Comparison of ENCODE assay signal across 8 mouse cellular contexts in the genomic region with DNA sequence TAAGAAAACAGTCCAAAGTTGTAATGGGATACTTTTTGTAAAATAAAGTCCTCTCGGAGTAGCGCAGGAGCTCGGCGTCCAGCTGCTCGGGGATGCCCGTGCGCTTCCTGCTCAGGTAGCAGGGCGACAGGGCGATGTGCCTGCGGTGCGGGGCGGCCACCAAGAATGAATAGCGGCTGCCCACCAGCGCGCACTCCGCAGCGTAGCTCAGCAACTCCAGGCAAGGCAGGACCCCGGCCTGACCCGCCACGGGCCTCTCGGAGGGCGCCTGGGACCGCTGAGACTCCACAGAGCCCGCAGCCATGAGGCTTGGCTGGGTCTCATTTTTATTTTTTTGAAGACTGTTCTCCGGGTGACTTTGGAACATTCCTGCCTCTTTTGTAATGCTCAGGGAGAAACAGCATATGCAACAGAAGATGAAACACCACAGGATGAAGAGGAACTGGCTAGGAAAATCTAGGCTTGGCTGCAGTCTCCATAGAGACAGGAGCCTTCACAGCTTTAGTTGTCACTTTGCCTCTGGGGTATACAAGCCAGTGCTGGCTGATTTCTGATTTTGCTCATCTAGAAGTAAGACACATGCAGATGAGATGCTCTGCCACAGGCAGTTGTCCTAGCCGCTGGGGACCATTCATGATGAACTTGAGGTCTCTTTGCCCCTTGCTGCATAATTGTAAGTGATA. TPM values are rescaled to one million over a fixed set of nuclear protein-coding genes. Genes with fewer than 3 reads are reported as not detected.
DNase-seq lines count a peak whose midpoint lies in the region; ATAC-seq and TF ChIP-seq lines count a peak whose summit lies in the region.

No protein-coding gene starts in this region.

- peaks cover 7% of the 10 kb centered on the region; the same call in 1 of the 2 replicates for H3K4me1 ChIP-seq in embryonic facial prominence, embryonic 10.5 days
- no peaks in the 10 kb centered on the region for H3K4me1 ChIP-seq in hindbrain, embryonic 16.5 days (ENCODE audit: control insufficient read depth, insufficient read depth, low read depth, low read length)
- 0 out of 2 replicates have a peak, but pooled peaks cover 6% of the 10 kb centered on the region for H3K4me1 ChIP-seq in neural tube, embryonic 13.5 days (replicated peaks)
- H3K4me1 ChIP-seq in cerebellum, adult 2 months (ENCODE audit: control insufficient read depth, insufficient read depth, low read length) = no peaks in the 10 kb centered on the region

- H3K36me3 ChIP-seq in embryonic facial prominence, embryonic 10.5 days (replicated peaks) = no peaks in the 10 kb centered on the region
- no peaks in the 10 kb centered on the region for H3K36me3 ChIP-seq in hindbrain, embryonic 16.5 days (ENCODE audit: control insufficient read depth, insufficient read depth, low read length)
- no peaks in the 10 kb centered on the region for H3K36me3 ChIP-seq in neural tube, embryonic 13.5 days

- no peak for TF ChIP-seq POLR2A in cerebellum, adult 2 months (IDR thresholded peaks at IDR 0.05; ENCODE audit: borderline replicate concordance, insufficient read depth, low read length)

- H3K4me3 ChIP-seq in layer of hippocampus, adult 2 months = peak overlapping the region; percentile 22; the same call in 1 of the 2 replicates
- H3K4me3 ChIP-seq in embryonic facial prominence, embryonic 10.5 days = peak overlapping the region; percentile 45
- peak overlapping the region; percentile 31 for H3K4me3 ChIP-seq in hindbrain, embryonic 16.5 days (ENCODE audit: low read length)
- peak overlapping the region; percentile 12; the same call in 1 of the 2 replicates for H3K4me3 ChIP-seq in neural tube, embryonic 13.5 days
- no peak overlapping the region for H3K4me3 ChIP-seq in cerebellum, adult 2 months (replicated peaks; ENCODE audit: insufficient read depth, low read depth, low read length)

- TF ChIP-seq CTCF in layer of hippocampus, adult 2 months (conservative IDR thresholded peaks at IDR 0.05) = no peak
- no peak for TF ChIP-seq CTCF in cerebellum, adult 2 months (IDR thresholded peaks at IDR 0.05; ENCODE audit: borderline replicate concordance, insufficient read depth, low read depth, low read length)

- peak overlapping the region; percentile 60 for H3K4me2 ChIP-seq in hindbrain, embryonic 16.5 days (ENCODE audit: low read length)
- H3K4me2 ChIP-seq in neural tube, embryonic 13.5 days = peak overlapping the region; percentile 47

- peak in 1 of 2 experiments; percentile 2 for DNase-seq in layer of hippocampus, adult 2 months (ENCODE audit: low spot score in 2 of 2)
- DNase-seq in layer of hippocampus, adult 9-11 months = no peak
- peak; percentile 42 for DNase-seq in embryonic facial prominence, embryonic 10.5 days (ENCODE audit: low spot score)
- DNase-seq in testis, postnatal 14 days (ENCODE audit: low spot score) = no peak
- no peak for DNase-seq in cerebellum, adult 2 months
- DNase-seq in urinary bladder, adult 18-20 months (ENCODE audit: low spot score in 2 of 2) = no peak

- peaks cover 9% of the 10 kb centered on the region for H3K27me3 ChIP-seq in embryonic facial prominence, embryonic 10.5 days (replicated peaks; ENCODE audit: low read depth, poor library complexity, severe bottlenecking)
- no peaks in the 10 kb centered on the region for H3K27me3 ChIP-seq in hindbrain, embryonic 16.5 days (replicated peaks; ENCODE audit: control insufficient read depth, insufficient read depth, low read length)
- no peaks in the 10 kb centered on the region for H3K27me3 ChIP-seq in neural tube, embryonic 13.5 days
- no peaks in the 10 kb centered on the region for H3K27me3 ChIP-seq in cerebellum, adult 2 months (ENCODE audit: control insufficient read depth, insufficient read depth, low read length)

- H3K9me3 ChIP-seq in embryonic facial prominence, embryonic 10.5 days = no peaks in the 10 kb centered on the region
- H3K9me3 ChIP-seq in hindbrain, embryonic 16.5 days (ENCODE audit: control insufficient read depth, low read length) = no peaks in the 10 kb centered on the region
- no peaks in the 10 kb centered on the region for H3K9me3 ChIP-seq in neural tube, embryonic 13.5 days

- no peak overlapping the region for H3K27ac ChIP-seq in layer of hippocampus, adult 2 months
- no peak overlapping the region for H3K27ac ChIP-seq in embryonic facial prominence, embryonic 10.5 days (replicated peaks)
- H3K27ac ChIP-seq in hindbrain, embryonic 16.5 days (ENCODE audit: low read depth, low read length) = no peak overlapping the region
- H3K27ac ChIP-seq in neural tube, embryonic 13.5 days (replicated peaks) = no peak overlapping the region
- H3K27ac ChIP-seq in cerebellum, adult 2 months (ENCODE audit: insufficient read depth, low read length) = no peak overlapping the region

- H3K9ac ChIP-seq in hindbrain, embryonic 16.5 days (ENCODE audit: low read depth, low read length) = peak overlapping the region; percentile 29; the same call in 1 of the 2 replicates
- H3K9ac ChIP-seq in neural tube, embryonic 13.5 days = no peak overlapping the region

- ATAC-seq in hindbrain, embryonic 16.5 days = peak; percentile 75
- no peak for ATAC-seq in neural tube, embryonic 13.5 days (ENCODE audit: low read depth)

- 18% methylated on average over 26 of the region's 26 CpGs for WGBS in embryonic facial prominence, embryonic 10.5 days
- 19% methylated on average over 26 of the region's 26 CpGs for WGBS in hindbrain, embryonic 16.5 days
- WGBS in neural tube, embryonic 13.5 days = 25% methylated on average over 26 of the region's 26 CpGs
- WGBS in cerebellum, adult 2 months = 11% methylated on average over 26 of the region's 26 CpGs

RNA-seq across cellular contexts. Expression of a gene that starts 21.5 kb away (rescaled TPM):
- under 1 TPM in 1 of 2 experiments, not detected in 1; 0.44 TPM for total RNA-seq in layer of hippocampus, adult 2 months (2021)
- not detected in 2 replicates for polyA plus RNA-seq in embryonic facial prominence, embryonic 10.5 days (2016; fragmentation: Nextera tagmentation; extraction: Ambion mirVana)
- 0.09 and 0.17 TPM in 2 replicates for polyA plus RNA-seq in hindbrain, embryonic 16.5 days (2015; fragmentation: Nextera tagmentation; extraction: Ambion mirVana)
- not detected in 2 replicates for polyA plus RNA-seq in neural tube, embryonic 13.5 days (2015; fragmentation: Nextera tagmentation; extraction: Ambion mirVana)
- 0.03 TPM in 1 of 2 replicates, not detected in the other for polyA plus RNA-seq in cerebellum, adult 2 months (2012; rRNA removed)
